Mouse (Mus musculus) CD4-positive helper T cell, adult 2 months (primary cell): Measurements from ENCODE around the gene Adgrl2.

Experiments used
- DNase-seq: peaks from one replicate; pipeline ENCODE4 v3.0.0-alpha.2; 2012; ENCODE audit warnings: low read depth, missing footprints, low spot score

Adgrl2 gene

GRCm38 (mm10) chr3:148823551-148823950 is 166.8 kb downstream of the Adgrl2 start:
- no peak for DNase-seq

- no peak for DNase-seq
Observed at GRCm38 (mm10) chr3:148821632-148822031, 168.7 kb downstream of the Adgrl2 start.

GRCm38 (mm10) chr3:148819323-148820046 is 170.9 kb downstream of the Adgrl2 start:
- DNase-seq = no peak

GRCm38 (mm10) chr3:148818414-148819105 is 171.8 kb downstream of the Adgrl2 start:
- no peak for DNase-seq

- no peak for DNase-seq
Observed at GRCm38 (mm10) chr3:148817491-148817890, 172.9 kb downstream of the Adgrl2 start.

- no peak for DNase-seq
Observed at GRCm38 (mm10) chr3:148813121-148813520, 177.2 kb downstream of the Adgrl2 start.

GRCm38 (mm10) chr3:148812059-148812458 is 178.3 kb downstream of the Adgrl2 start:
- no peak for DNase-seq

- peak; percentile 49 for DNase-seq
Observed at GRCm38 (mm10) chr3:148806977-148807376, 183.4 kb downstream of the Adgrl2 start.

GRCm38 (mm10) chr3:148793286-148793913 is 197.0 kb downstream of the Adgrl2 start:
- peak; percentile 30 for DNase-seq

GRCm38 (mm10) chr3:148770310-148770709 is 220.0 kb downstream of the Adgrl2 start:
- DNase-seq = no peak
